22 mouse cellular contexts compared by ENCODE assay signal in the genomic region with DNA sequence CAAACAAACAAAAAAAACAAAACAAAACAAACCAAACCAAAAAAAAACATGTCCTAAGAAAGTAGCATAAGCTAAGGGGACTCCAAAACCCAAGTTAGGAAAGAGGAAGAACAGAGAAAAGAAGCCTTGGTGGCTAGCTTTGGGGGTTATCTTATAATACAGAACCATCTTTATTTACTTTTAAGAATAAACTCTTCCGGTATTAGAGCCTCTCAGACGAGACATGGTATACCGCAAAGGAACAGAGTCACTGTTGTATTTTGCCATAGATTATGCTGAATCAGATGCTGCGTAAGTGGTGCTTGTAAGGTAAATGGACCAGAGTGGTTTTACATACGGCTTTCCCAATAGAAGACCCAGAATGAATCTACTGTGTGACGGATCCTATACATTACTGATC. TPM values are rescaled to one million over a fixed set of nuclear protein-coding genes. Genes with fewer than 3 reads are reported as not detected.
A peak's percentile ranks its signal among the peaks of the same experiment; 100 is the strongest.
DNase-seq lines count a peak whose midpoint lies in the region; ATAC-seq and TF ChIP-seq lines count a peak whose summit lies in the region.
"Had no signal": no experiment of that assay in that cellular context is flagged by ENCODE, and none has a peak within 500 bp of the region (broad histone marks: within the 10 kb centered on the region; RNA-seq: fewer than 3 reads in every experiment).

No protein-coding gene starts in this region.

- DNase-seq in 416B (ENCODE audit: low read depth) (peak; percentile 97), MEL (ENCODE audit: low read depth, low spot score) (peak; percentile 85)
- DNase-seq in adrenal gland, postnatal 25 days, result no peak
- no peak for DNase-seq in thymus, adult 2 months
- no peak for DNase-seq in spleen, postnatal 14 days (ENCODE audit: low spot score in 2 of 2)
- DNase-seq: adrenal gland, adult 2 months; adrenal gland, postnatal 14 days; cerebellum, adult 18-20 months; cerebellum, adult 9-10 months; cerebellum, postnatal 14 days; gastrocnemius, postnatal 25 days; heart, adult 2 months had no signal

- TF ChIP-seq POLR2A in MEL (IDR thresholded peaks at IDR 0.05; ENCODE audit: control insufficient read depth in 1 of 2, insufficient read depth in 1 of 2, low read depth in 1 of 2, low read length in 2 of 2, poor library complexity in 1 of 2), result no peak
- no peak for TF ChIP-seq POLR2A in thymus, adult 2 months (IDR thresholded peaks at IDR 0.05; ENCODE audit: control insufficient read depth, extremely low read depth, insufficient read depth, low read length, poor library complexity)

- TF ChIP-seq RAD21 in MEL (IDR thresholded peaks at IDR 0.05; ENCODE audit: low read depth, low read length), result no peak

- 33% methylated on average over 6 of the region's 6 CpGs for WGBS in thymus, adult 2 months

- H3K27ac ChIP-seq in MEL (ENCODE audit: control insufficient read depth, low read depth, low read length), result no peak overlapping the region
- H3K27ac ChIP-seq in thymus, adult 2 months (ENCODE audit: control insufficient read depth, insufficient read depth, low read length), result no peak overlapping the region
- H3K27ac ChIP-seq: embryonic facial prominence, embryonic 12.5 days; embryonic facial prominence, embryonic 15.5 days; heart, adult 2 months; hindbrain, embryonic 10.5 days; hindbrain, embryonic 14.5 days; hindbrain, postnatal 0 days had no signal

- H3K9me3 ChIP-seq in MEL (replicated peaks; ENCODE audit: insufficient read depth, low read length), result no peaks in the 10 kb centered on the region
- H3K9me3 ChIP-seq: embryonic facial prominence, embryonic 12.5 days; embryonic facial prominence, embryonic 15.5 days; hindbrain, embryonic 10.5 days had no signal

- H3K9ac ChIP-seq in MEL (ENCODE audit: control insufficient read depth, low read depth, low read length, poor library complexity, severe bottlenecking), result no peak overlapping the region
- H3K9ac ChIP-seq: embryonic facial prominence, embryonic 12.5 days; embryonic facial prominence, embryonic 15.5 days; hindbrain, embryonic 14.5 days had no signal

- H3K27me3 ChIP-seq in MEL (ENCODE audit: control insufficient read depth in 1 of 2, insufficient read depth in 2 of 2, low read length in 2 of 2), result no peaks in the 10 kb centered on the region; a peak in 2 of 4 replicates
- no peaks in the 10 kb centered on the region for H3K27me3 ChIP-seq in thymus, adult 2 months (ENCODE audit: control insufficient read depth, insufficient read depth, low read length)
- H3K27me3 ChIP-seq: embryonic facial prominence, embryonic 12.5 days; embryonic facial prominence, embryonic 15.5 days had no signal

- TF ChIP-seq EP300 in MEL (IDR thresholded peaks at IDR 0.05; ENCODE audit: low read depth in 1 of 2, low read length in 2 of 2), result peak; percentile 78 to 89

- no peak for TF ChIP-seq CTCF in MEL (IDR thresholded peaks at IDR 0.05 in 2 of 3, conservative IDR thresholded peaks at IDR 0.05 in 1 of 3; ENCODE audit: control insufficient read depth in 1 of 3, insufficient read depth in 1 of 3, low read depth in 2 of 3, low read length in 3 of 3, poor library complexity in 1 of 3, severe bottlenecking in 1 of 3)
- no peak for TF ChIP-seq CTCF in thymus, adult 2 months (IDR thresholded peaks at IDR 0.05; ENCODE audit: borderline replicate concordance, control insufficient read depth, extremely low read depth, insufficient read depth, low read length, poor library complexity)

- H3K4me1 ChIP-seq in MEL (ENCODE audit: control insufficient read depth in 1 of 2, insufficient read depth in 2 of 2, low read length in 2 of 2), result peaks cover 0 to 2% of the 10 kb centered on the region in 2 experiments; a peak in 2 of 4 replicates
- peaks cover 11% of the 10 kb centered on the region for H3K4me1 ChIP-seq in thymus, adult 2 months (replicated peaks; ENCODE audit: control insufficient read depth, insufficient read depth, low read length)
- H3K4me1 ChIP-seq: embryonic facial prominence, embryonic 12.5 days; embryonic facial prominence, embryonic 15.5 days; hindbrain, embryonic 10.5 days had no signal

- peaks cover 0 to 5% of the 10 kb centered on the region in 2 experiments; a peak in 2 of 4 replicates for H3K36me3 ChIP-seq in MEL (ENCODE audit: control insufficient read depth in 1 of 2, insufficient read depth in 2 of 2, low read length in 2 of 2)
- H3K36me3 ChIP-seq in thymus, adult 2 months (ENCODE audit: control insufficient read depth, insufficient read depth, low read length), result no peaks in the 10 kb centered on the region
- H3K36me3 ChIP-seq: embryonic facial prominence, embryonic 12.5 days; embryonic facial prominence, embryonic 15.5 days; hindbrain, embryonic 10.5 days had no signal

- no peak overlapping the region for H3K4me3 ChIP-seq in MEL (ENCODE audit: control insufficient read depth in 1 of 2, insufficient read depth in 1 of 2, low read depth in 2 of 2, low read length in 2 of 2)
- no peak overlapping the region for H3K4me3 ChIP-seq in thymus, adult 2 months (ENCODE audit: control insufficient read depth, insufficient read depth, low read length)
- H3K4me3 ChIP-seq: embryonic facial prominence, embryonic 12.5 days; embryonic facial prominence, embryonic 15.5 days; heart, adult 2 months; hindbrain, embryonic 10.5 days had no signal

- ATAC-seq in granulocyte monocyte progenitor cell, adult 5-6 weeks (replicated peaks; ENCODE audit: poor library complexity, severe bottlenecking), result peak; percentile 83
- peak; percentile 92 for ATAC-seq in megakaryocyte progenitor cell, adult 5-6 weeks (replicated peaks; ENCODE audit: poor library complexity)
- ATAC-seq: CD4-positive, CD25-positive, alpha-beta regulatory T cell, adult 4 months; forebrain, embryonic 14.5 days; hindbrain, postnatal 0 days; intestine, postnatal 0 days had no signal

- no peaks in the 10 kb centered on the region for H3K79me2 ChIP-seq in MEL (ENCODE audit: control insufficient read depth, insufficient read depth, low read length, poor library complexity)

TF ChIP-seq in MEL, 35 proteins besides CTCF, POLR2A, EP300 and RAD21:
- peak; percentile 56; the same call in 1 of the 2 replicates for TF ChIP-seq MYC (IDR thresholded peaks at IDR 0.05; ENCODE audit: low read depth, low read length)
- peak; percentile 48; the same call in 1 of the 2 replicates for TF ChIP-seq SIN3A (IDR thresholded peaks at IDR 0.05; ENCODE audit: low read length)
- TF ChIP-seq GATA1 (IDR thresholded peaks at IDR 0.05; ENCODE audit: low read depth, low read length), result peak; percentile 82
- peak; percentile 45 for TF ChIP-seq ELF1 (IDR thresholded peaks at IDR 0.05; ENCODE audit: low read depth, low read length)
- peak; percentile 64 for TF ChIP-seq TCF12 (IDR thresholded peaks at IDR 0.05; ENCODE audit: low read depth, low read length)
- TF ChIP-seq TAL1 (IDR thresholded peaks at IDR 0.05; ENCODE audit: low read length), result peak; percentile 30; the same call in 1 of the 2 replicates
- no peak for TF ChIP-seq ZC3H11A (IDR thresholded peaks at IDR 0.05; ENCODE audit: low read depth, low read length)
- TF ChIP-seq ETS1 (IDR thresholded peaks at IDR 0.05; ENCODE audit: low read depth, low read length), result peak; percentile 78
- peak; percentile 74; the same call in 1 of the 2 replicates for TF ChIP-seq MAFK (IDR thresholded peaks at IDR 0.05; ENCODE audit: borderline replicate concordance, low read depth, low read length)
- 0 out of 2 replicates have a peak, but pooled peaks have one; percentile 30 for TF ChIP-seq HCFC1 (IDR thresholded peaks at IDR 0.05; ENCODE audit: low read depth, low read length)
- peak; percentile 66 for TF ChIP-seq ZNF384 (IDR thresholded peaks at IDR 0.05; ENCODE audit: low read depth, low read length)
- TF ChIP-seq RCOR1 (IDR thresholded peaks at IDR 0.05; ENCODE audit: low read depth, low read length), result peak; percentile 78
- TF ChIP-seq KAT2A (conservative IDR thresholded peaks at IDR 0.05; ENCODE audit: low read depth, low read length), result no peak
- no peak for TF ChIP-seq JUND (IDR thresholded peaks at IDR 0.05; ENCODE audit: low read depth, low read length)
- no peak for TF ChIP-seq GABPA (IDR thresholded peaks at IDR 0.05; ENCODE audit: low read depth, low read length)
- peak; percentile 40; the same call in 1 of the 2 replicates for TF ChIP-seq BHLHE40 (IDR thresholded peaks at IDR 0.05; ENCODE audit: borderline replicate concordance, low read depth, low read length)
- TF ChIP-seq ZKSCAN1 (IDR thresholded peaks at IDR 0.05; ENCODE audit: low read depth, low read length), result no peak

RNA-seq across cellular contexts. Expression of gene Cmah, which starts 53.5 kb away (rescaled TPM):
- 2.2 and 2.3 TPM in 2 replicates for total RNA-seq in MEL (2012; rRNA removed)
- 1 to 10 TPM in 1 of 2 experiments, not detected in 1; 1.4 TPM for polyA plus RNA-seq in MEL (2012; ENCODE audit: insufficient read depth in 1 of 2, insufficient read length in 2 of 2, low read depth in 1 of 2, low replicate concordance in 2 of 2, missing spikeins in 1 of 2)
- total RNA-seq in granulocyte monocyte progenitor cell, adult 5-6 weeks (2014; fragmentation: Nextera tagmentation), result 0.95 TPM in 1 of 2 replicates, not detected in the other
- total RNA-seq in granulocyte monocyte progenitor cell, adult 5-6 weeks (2017), result 0.17 and 1.5 TPM in 2 replicates
- 0.56 and 2.3 TPM in 2 replicates for total RNA-seq in megakaryocyte progenitor cell, adult 5-6 weeks (2015)
- 0.71 and 1.3 TPM in 2 replicates for total RNA-seq in megakaryocyte progenitor cell, adult 5-6 weeks (2017)
- 2.7 TPM in 2 replicates for total RNA-seq in adrenal gland, postnatal 25 days (2021)
- polyA plus RNA-seq in thymus, adult 2 months (2012; rRNA removed), result 14.7 and 15.0 TPM in 2 replicates

Comparison
In these comparisons a context has a peak if more than half of its experiments do, and no peak if none do; other contexts are left out.
1. DNase-seq: peak in 416B (single experiment) and MEL (single experiment); none in adrenal gland, postnatal 25 days (single experiment), thymus, adult 2 months (single experiment) and spleen, postnatal 14 days (0 of 2).